Mouse (Mus musculus) cortical plate, adult 2 months (tissue): ENCODE data around the gene Slc17a7.

Source experiments
- CTCF ChIP-seq: fragments of 200-500 bp; IDR thresholded peaks from 2 replicates; pipeline ENCODE4 v1.5.1; 2011; ENCODE audit warnings: mild to moderate bottlenecking, control low read depth, low read length; ENCODE audit not compliant: insufficient read depth; ENCODE audit errors: extremely low read depth
- POLR2A ChIP-seq: fragments of 200-500 bp; IDR thresholded peaks from 2 replicates; pipeline ENCODE4 v1.6.1; 2011; ENCODE audit warnings: mild to moderate bottlenecking, low read length, control low read depth; ENCODE audit not compliant: insufficient read depth; ENCODE audit errors: extremely low read depth

- no peak for TF ChIP-seq POLR2A
- no peak for TF ChIP-seq CTCF
Measured at GRCm38 (mm10) chr7:45135370-45135769, 28.4 kb upstream of the Slc17a7 start.
